Mouse (Mus musculus) ZHBTc4 (cell line): ENCODE measurements around the gene Nedd4.

Experiments
- DNase-seq: peaks from one replicate; pipeline ENCODE4 v3.0.0-alpha.2; 2011; ENCODE audit warnings: low read depth, low spot score

Gene Nedd4

DNA sequence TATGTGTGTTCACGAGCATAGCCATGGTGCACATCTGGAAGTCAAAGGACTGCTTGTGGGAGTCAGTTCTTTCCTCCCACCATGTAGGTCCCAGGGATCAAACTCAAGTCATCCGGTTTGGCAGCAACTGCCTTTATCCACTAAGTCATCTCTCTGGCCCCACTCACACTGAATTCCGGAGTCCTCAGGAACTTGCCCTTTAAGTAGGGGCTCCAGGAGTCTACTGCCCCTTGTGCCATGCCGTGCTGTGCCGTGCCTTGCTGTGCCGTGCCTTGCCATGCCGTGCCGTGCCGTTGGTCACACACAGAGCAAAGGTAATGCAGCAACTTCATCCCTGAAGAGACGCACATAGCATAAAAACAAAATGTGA lies 129.1 kb downstream of the Nedd4 start:
- DNase-seq: no peak

DNA sequence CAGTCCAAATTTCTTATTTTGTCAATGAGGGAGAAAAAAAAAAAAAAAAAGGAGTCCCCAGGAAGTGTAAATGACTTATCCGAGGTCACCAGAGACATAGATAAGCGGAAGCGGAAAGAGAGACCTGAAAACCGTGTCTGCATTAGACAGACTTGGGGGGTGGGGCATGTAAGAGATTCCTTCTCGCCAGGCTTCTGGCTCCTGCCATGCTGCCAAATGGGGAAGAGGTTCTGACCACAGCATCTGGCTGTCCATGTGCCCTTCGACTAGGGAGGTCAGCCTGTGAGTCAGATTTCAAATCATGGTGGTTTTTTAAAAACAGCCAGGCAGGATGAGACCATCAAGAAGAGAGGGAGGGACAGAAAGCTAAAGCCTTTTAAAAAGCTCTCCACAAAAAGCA lies 129.5 kb downstream of the Nedd4 start:
- peak; percentile 72 for DNase-seq

DNA sequence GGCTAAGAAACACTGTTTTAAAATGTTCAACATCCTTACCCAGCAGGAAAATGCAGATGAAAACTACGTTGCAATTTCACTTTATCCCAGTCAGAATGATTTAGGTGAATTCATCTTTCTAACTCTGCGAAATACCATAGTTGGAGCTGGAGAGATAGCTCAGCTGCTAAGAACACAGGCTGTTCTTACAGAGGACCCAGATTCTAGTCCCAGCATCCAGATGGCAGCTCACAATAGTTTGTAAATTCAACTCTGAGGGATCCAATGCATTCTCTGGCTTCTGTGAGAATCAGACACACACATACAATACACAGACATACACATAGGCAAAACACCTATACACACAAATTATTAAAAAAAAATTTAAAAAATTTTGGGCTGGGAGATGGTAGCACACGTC lies 133.1 kb downstream of the Nedd4 start:
- DNase-seq: no peak

DNA sequence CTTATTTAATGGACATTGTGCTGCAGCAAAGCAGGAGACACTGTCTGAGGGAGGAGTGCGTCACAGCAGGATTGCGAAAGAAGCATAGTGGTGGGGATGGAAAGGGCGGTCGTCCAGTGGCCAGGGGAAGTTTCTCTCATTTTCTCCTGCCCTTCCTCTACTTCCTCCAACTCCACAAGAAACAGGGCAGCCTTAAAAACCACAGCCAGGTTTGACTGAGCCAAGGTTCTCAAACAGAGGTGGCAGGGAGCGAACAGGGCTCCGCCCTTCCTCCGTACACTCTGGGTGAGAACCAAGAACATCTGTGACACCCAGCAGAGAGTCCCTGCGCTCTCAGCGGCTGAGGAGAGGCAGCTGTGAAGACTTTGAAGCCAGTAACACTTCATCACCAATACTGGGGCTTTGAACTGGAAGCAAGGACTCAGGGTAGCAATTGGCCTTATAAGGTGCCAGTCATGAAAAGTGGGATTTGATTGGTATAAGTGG lies 135.0 kb downstream of the Nedd4 start:
- DNase-seq: peak; percentile 79
